Mouse (Mus musculus) stomach, embryonic 16.5 days (tissue): ENCODE measurements around the gene Tbc1d25. TPM values are rescaled to one million over a fixed set of nuclear protein-coding genes. Genes with fewer than 3 reads are reported as not detected.
A peak's percentile ranks its signal among the peaks of the same experiment; 100 is the strongest.

Source experiments
- ATAC-seq: fragments of 200-750 bp; cut with Nextera tagmentation; 2 replicates; pipeline ENCODE4 v1.8.0; 2017; ENCODE audit warnings: moderate number of reproducible peaks, moderate TSS enrichment; ENCODE audit not compliant: insufficient read depth, low FRiP score
- H3K27ac ChIP-seq: fragments of 300-500 bp; sonication (generic); 2 replicates; pipeline ENCODE4 v1.5.1; 2014; ENCODE audit warnings: low read length
- H3K27me3 ChIP-seq: fragments of 300-500 bp; sonication (generic); 2 replicates; pipeline ENCODE4 v1.6.1; 2014; ENCODE audit warnings: low read length, control low read depth, mixed read lengths; ENCODE audit not compliant: control insufficient read depth, insufficient read depth
- H3K36me3 ChIP-seq: fragments of 300-500 bp; sonication (generic); 2 replicates; pipeline ENCODE4 v1.6.1; 2014; ENCODE audit warnings: low read length; ENCODE audit not compliant: control insufficient read depth, insufficient read depth
- H3K4me1 ChIP-seq: fragments of 300-500 bp; sonication (generic); 2 replicates; pipeline ENCODE4 v1.6.1; 2014; ENCODE audit warnings: low read length, control low read depth, mixed read lengths; ENCODE audit not compliant: control insufficient read depth, insufficient read depth
- H3K4me2 ChIP-seq: fragments of 300-500 bp; sonication (generic); 2 replicates; pipeline ENCODE4 v1.6.1; 2014; ENCODE audit warnings: low read depth, low read length, mixed read lengths
- H3K4me3 ChIP-seq: fragments of 300-500 bp; sonication (generic); replicated peaks from 2 replicates; pipeline ENCODE4 v1.5.1; 2014; ENCODE audit warnings: mild to moderate bottlenecking, low read length
- H3K9ac ChIP-seq: fragments of 300-500 bp; sonication (generic); 2 replicates; pipeline ENCODE4 v1.6.1; 2014; ENCODE audit warnings: low read length
- H3K9me3 ChIP-seq: fragments of 300-500 bp; sonication (generic); replicated peaks from 2 replicates; pipeline ENCODE4 v1.6.1; 2016; ENCODE audit warnings: low read length, control low read depth; ENCODE audit not compliant: control insufficient read depth
- WGBS: fragments of 180-500 bp; shearing (Covaris S2); extraction: QIAGEN DNeasy Blood & Tissue Kit; methylation state at CpG from one replicate; pipeline ENCODE4 v1.1.7; 2014; 5-methylcytosine and 5-hydroxymethylcytosine counted together
- polyA plus RNA-seq: library from polyadenylated mRNA; unstranded; fragments of >200 nt; fragmentation: Nextera tagmentation; extraction: Ambion mirVana; gene quantifications from 2 replicates; pipeline ENCODE4 v1.2.1, GENCODE M21; 2015

Tbc1d25 gene
- polyA plus RNA-seq, 1 experiment from 2014 or later, result 10.9 TPM

DNA sequence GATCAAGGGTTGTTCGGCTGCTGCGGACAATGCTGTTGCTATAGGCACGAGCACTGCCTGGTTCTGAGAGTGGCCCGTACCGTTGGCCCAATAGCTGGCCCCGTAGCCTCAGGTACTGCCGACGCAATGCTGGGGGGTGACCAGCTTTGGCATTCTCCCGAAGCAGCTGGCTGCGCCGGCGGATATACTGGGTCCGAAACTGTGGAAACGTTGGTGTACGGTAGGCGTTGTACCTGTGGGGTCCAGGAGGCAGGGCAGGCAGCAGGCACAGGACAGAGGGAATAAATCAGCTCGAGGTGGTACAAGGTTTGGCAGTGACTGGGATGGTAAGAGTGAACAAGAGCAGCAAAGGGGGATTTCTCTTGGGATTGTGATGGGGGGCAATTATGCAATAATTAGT lies 44.6 kb downstream of the Tbc1d25 start:
- no peak for ATAC-seq
- Histone ChIP-seq H3K4me3 (peak overlapping the region; percentile 60), H3K4me1 (no peaks in the 10 kb centered on the region), H3K27ac (no peak overlapping the region), H3K9ac (no peak overlapping the region), H3K27me3 (no peaks in the 10 kb centered on the region), H3K4me2 (peak overlapping the region; percentile 59), H3K36me3 (no peaks in the 10 kb centered on the region), H3K9me3 (no peaks in the 10 kb centered on the region)
- WGBS, result 89% methylated on average over 17 of the region's 17 CpGs

DNA sequence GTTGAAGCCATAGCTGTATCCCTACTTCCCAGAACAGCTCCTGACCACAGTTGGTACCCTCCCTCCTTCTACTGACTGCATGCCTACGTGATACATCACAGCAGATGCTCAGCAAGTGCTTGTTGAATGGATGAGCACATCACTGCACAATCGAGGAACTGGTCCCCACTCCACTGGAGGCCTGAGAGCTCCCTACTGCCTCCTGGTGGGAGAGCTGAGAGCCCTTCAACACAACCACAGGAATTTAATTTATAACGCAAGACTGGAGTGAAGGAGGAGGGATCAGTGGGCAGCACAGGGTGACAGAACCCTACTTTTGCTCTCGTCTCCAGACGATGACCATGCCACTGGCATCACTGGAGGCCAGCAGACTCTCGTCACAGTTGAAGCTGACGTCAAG lies 50.7 kb downstream of the Tbc1d25 start:
- no peaks in the 10 kb centered on the region for H3K27me3 ChIP-seq

DNA sequence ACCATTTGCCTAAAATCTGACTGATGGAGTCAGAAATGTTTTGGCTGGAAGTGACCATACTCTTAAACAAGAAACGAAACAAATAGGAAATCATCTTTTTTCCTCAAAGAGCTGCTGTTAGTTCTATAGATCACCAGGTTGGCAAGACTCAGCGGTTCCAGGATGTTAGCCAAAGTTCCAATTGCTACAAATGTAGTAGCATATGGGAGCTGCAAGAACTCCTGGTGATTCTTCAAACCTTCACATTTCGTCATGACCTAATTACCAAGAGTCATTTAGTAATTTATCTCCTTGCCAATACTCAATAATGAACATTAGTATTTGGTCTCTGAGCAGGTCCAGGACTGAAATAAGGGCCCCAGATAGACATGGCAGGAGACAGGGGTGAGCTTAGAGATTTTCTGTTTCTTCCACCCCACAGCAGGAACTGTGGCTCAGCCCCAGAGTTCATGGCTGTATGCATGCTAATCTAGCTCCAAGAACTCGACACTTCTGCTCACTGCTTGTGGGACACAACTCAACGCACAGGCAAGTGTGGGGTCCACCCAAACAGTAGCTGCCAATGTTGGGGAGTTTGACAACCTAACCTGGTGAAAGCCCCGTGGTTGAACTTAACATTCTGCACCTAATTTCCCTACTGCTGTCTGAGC lies 52.0 kb downstream of the Tbc1d25 start:
- no peak overlapping the region for H3K9ac ChIP-seq
- H3K4me1 ChIP-seq, result no peaks in the 10 kb centered on the region
- ATAC-seq, result no peak
- no peaks in the 10 kb centered on the region for H3K9me3 ChIP-seq
- H3K36me3 ChIP-seq, result no peaks in the 10 kb centered on the region
- no peak overlapping the region for H3K4me2 ChIP-seq
- H3K27me3 ChIP-seq, result no peaks in the 10 kb centered on the region
- 79% methylated on average over 6 of the region's 6 CpGs for WGBS
- no peak overlapping the region for H3K4me3 ChIP-seq
- no peak overlapping the region for H3K27ac ChIP-seq

More for the DNA sequence above, 50.7 kb downstream of the Tbc1d25 start:
- 76% methylated on average over 7 of the region's 7 CpGs for WGBS
- H3K36me3 ChIP-seq, result no peaks in the 10 kb centered on the region
- H3K4me1 ChIP-seq, result no peaks in the 10 kb centered on the region
- ATAC-seq, result no peak
- no peak overlapping the region for H3K4me3 ChIP-seq
- H3K9ac ChIP-seq, result no peak overlapping the region
- no peak overlapping the region for H3K4me2 ChIP-seq
- H3K27ac ChIP-seq, result no peak overlapping the region
- H3K9me3 ChIP-seq, result no peaks in the 10 kb centered on the region

DNA sequence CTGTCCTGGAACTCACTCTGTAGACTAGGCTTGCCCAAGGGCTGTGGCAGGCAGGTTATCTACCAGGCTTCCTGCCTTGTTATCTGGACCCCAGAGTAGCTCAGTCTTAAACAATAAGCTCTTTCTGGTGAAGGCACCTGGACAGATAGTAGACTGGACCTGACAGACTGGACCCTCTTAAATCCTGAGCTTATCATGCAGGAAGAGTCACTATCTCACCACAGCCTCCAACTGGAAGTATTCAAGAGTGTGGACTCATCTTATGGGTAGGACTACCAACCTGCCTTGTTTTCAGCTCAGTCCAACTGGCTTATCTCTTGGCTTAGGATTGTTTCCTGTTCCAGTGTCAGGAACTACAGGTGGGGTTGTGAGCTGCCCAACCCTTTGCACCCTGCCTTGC lies 58.7 kb downstream of the Tbc1d25 start:
- Histone ChIP-seq H3K9ac (no peak overlapping the region), H3K27ac (no peak overlapping the region), H3K9me3 (no peaks in the 10 kb centered on the region), H3K4me2 (no peak overlapping the region), H3K4me1 (no peaks in the 10 kb centered on the region), H3K27me3 (no peaks in the 10 kb centered on the region), H3K4me3 (no peak overlapping the region), H3K36me3 (no peaks in the 10 kb centered on the region)
- no peak for ATAC-seq

DNA sequence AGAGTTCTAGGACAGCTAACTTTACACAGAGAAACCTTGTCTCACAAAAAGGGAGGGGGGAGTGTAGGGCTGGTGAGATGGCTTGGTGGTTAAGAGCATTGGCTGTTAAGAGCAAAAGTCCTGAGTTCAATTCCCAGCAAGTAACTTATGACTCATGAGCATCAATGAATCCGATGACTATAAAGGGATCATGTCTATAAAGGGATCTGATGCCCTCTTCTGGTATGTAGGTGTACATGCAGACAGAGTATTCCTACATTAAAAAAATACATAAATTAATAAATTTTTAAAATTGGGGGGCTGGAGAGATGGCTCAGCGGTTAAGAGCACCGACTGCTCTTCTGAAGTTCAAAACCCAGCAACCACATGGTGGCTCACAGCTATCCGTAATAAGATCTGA lies 60.7 kb downstream of the Tbc1d25 start:
- WGBS, result 74% methylated on average over 4 of the region's 4 CpGs
- Histone ChIP-seq H3K27ac (no peak overlapping the region), H3K9ac (no peak overlapping the region), H3K27me3 (no peaks in the 10 kb centered on the region), H3K4me3 (no peak overlapping the region), H3K4me1 (no peaks in the 10 kb centered on the region), H3K9me3 (no peaks in the 10 kb centered on the region), H3K36me3 (no peaks in the 10 kb centered on the region), H3K4me2 (no peak overlapping the region)
- ATAC-seq, result no peak

DNA sequence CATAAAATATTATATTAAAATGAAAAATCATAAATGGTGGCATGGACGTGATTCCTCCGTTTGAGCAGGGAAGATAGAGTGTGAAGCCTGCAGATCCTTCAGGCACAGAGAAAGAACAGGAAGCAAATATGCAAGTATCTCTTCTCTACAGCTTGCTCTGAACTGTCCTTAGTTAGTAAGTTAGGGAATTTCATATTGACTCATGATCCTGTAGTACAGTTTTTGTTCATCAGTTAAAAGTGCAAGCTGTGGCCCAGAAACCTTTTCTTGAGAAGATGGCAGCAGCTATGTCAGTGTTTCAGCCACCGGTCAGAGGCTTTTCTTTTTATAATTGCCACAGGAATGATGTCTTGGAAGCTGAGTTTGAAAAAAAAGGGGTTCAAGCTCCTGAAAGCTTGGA lies 71.0 kb downstream of the Tbc1d25 start:
- H3K27me3 ChIP-seq, result no peaks in the 10 kb centered on the region
- H3K27ac ChIP-seq, result no peak overlapping the region
- H3K9me3 ChIP-seq, result no peaks in the 10 kb centered on the region
- 82% methylated on average over 3 of the region's 3 CpGs for WGBS
- no peak overlapping the region for H3K9ac ChIP-seq
- no peaks in the 10 kb centered on the region for H3K36me3 ChIP-seq
- ATAC-seq, result no peak
- no peak overlapping the region for H3K4me3 ChIP-seq
- H3K4me1 ChIP-seq, result no peaks in the 10 kb centered on the region
- H3K4me2 ChIP-seq, result no peak overlapping the region

Other genes with a start within 250 kb of the Tbc1d25 start
- gene Eras, start 247.6 kb downstream of the Tbc1d25 start, polyA plus RNA-seq, result not detected in 2 replicates
- gene Hdac6, start 228.3 kb downstream of the Tbc1d25 start, polyA plus RNA-seq, result 21.4 and 23.3 TPM in 2 replicates
- gene Gata1, start 198.1 kb downstream of the Tbc1d25 start, polyA plus RNA-seq, result 5.6 and 6.0 TPM in 2 replicates
- 1.8 and 2.1 TPM in 2 replicates for gene Glod5, start 157.7 kb downstream of the Tbc1d25 start, polyA plus RNA-seq
- gene Suv39h1, start 101.4 kb downstream of the Tbc1d25 start, polyA plus RNA-seq, result 42.1 and 42.4 TPM in 2 replicates
- gene Was, start 85.7 kb downstream of the Tbc1d25 start, polyA plus RNA-seq, result 0.41 and 0.62 TPM in 2 replicates
- 31.5 and 35.5 TPM in 2 replicates for gene Wdr13, start 43.3 kb downstream of the Tbc1d25 start, polyA plus RNA-seq
- gene Rbm3, start 30.3 kb downstream of the Tbc1d25 start, polyA plus RNA-seq, result 396 and 404 TPM in 2 replicates
- 53.3 and 67.0 TPM in 2 replicates for gene Ebp, start 17.3 kb upstream of the Tbc1d25 start, polyA plus RNA-seq
- 13.8 and 15.9 TPM in 2 replicates for gene Porcn, start 30.3 kb upstream of the Tbc1d25 start, polyA plus RNA-seq
- 35.1 and 39.1 TPM in 2 replicates for gene Ftsj1, start 76.2 kb upstream of the Tbc1d25 start, polyA plus RNA-seq
- 26.0 and 31.3 TPM in 2 replicates for gene Slc38a5, start 95.0 kb upstream of the Tbc1d25 start, polyA plus RNA-seq
- not detected in 2 replicates for gene Ssxb10, start 151.2 kb upstream of the Tbc1d25 start, polyA plus RNA-seq
- not detected in 2 replicates for gene Ssxb9, start 190.8 kb upstream of the Tbc1d25 start, polyA plus RNA-seq
- gene Ssxb1, start 237.1 kb upstream of the Tbc1d25 start, polyA plus RNA-seq, result not detected in 2 replicates